Comparison of ENCODE assay signal across 9 mouse cellular contexts in the genomic region with DNA sequence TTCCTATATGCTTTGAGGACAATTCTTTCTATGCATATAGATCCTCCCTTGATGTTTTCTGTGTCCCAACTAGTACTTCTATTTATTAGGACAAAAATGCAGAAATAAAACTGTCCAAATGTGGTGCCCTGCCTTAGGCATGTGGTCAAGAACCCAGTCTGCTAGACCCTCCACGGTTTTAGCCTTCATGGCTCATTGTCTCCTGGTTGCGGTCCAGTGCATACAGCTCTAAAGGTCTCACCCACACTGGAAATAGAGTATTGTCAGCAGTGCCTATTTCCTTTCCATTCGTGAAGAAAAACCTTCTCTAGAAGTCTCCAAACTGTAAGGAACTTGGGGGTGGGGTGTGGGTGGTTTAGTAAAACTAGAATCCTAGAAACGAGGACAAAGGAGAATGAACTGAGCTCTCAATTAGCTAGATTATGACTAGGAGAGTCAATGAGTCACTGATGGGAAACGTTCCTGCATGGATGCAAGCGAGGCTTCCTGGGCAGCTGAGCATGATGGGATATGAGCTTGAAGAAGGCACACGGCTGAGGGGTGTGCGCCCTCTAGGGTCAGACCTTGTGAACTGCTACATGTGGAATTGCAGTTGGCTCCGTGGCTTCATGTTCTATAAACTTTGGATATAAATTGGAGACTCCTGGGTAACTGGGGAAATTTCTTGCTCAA. TPM values are rescaled to one million over a fixed set of nuclear protein-coding genes. Genes with fewer than 3 reads are reported as not detected.
DNase-seq lines count a peak whose midpoint lies in the region; ATAC-seq and TF ChIP-seq lines count a peak whose summit lies in the region.
"Had no signal": no experiment of that assay in that cellular context is flagged by ENCODE, and none has a peak within 500 bp of the region (broad histone marks: within the 10 kb centered on the region; RNA-seq: fewer than 3 reads in every experiment).

No protein-coding gene starts in this region.

- peaks cover 35% of the 10 kb centered on the region for H3K36me3 ChIP-seq in hindbrain, embryonic 10.5 days
- H3K36me3 ChIP-seq in hindbrain, embryonic 12.5 days: peaks cover 16% of the 10 kb centered on the region; the same call in 1 of the 2 replicates
- H3K36me3 ChIP-seq in embryonic facial prominence, embryonic 10.5 days (replicated peaks): peaks cover 34% of the 10 kb centered on the region
- peaks cover 4% of the 10 kb centered on the region; the same call in 1 of the 2 replicates for H3K36me3 ChIP-seq in hindbrain, embryonic 16.5 days (ENCODE audit: control insufficient read depth, insufficient read depth, low read length)

- no peaks in the 10 kb centered on the region for H3K9me3 ChIP-seq in hindbrain, embryonic 10.5 days
- no peaks in the 10 kb centered on the region for H3K9me3 ChIP-seq in hindbrain, embryonic 12.5 days (replicated peaks)
- no peaks in the 10 kb centered on the region for H3K9me3 ChIP-seq in embryonic facial prominence, embryonic 10.5 days
- H3K9me3 ChIP-seq in hindbrain, embryonic 16.5 days (ENCODE audit: control insufficient read depth, low read length): no peaks in the 10 kb centered on the region
- H3K9me3 ChIP-seq: embryonic facial prominence, embryonic 12.5 days had no signal

- peaks cover 14% of the 10 kb centered on the region for H3K4me1 ChIP-seq in hindbrain, embryonic 10.5 days (replicated peaks)
- H3K4me1 ChIP-seq in hindbrain, embryonic 12.5 days: peaks cover 7% of the 10 kb centered on the region
- H3K4me1 ChIP-seq in embryonic facial prominence, embryonic 10.5 days: peaks cover 14% of the 10 kb centered on the region
- peaks cover 6% of the 10 kb centered on the region; the same call in 1 of the 2 replicates for H3K4me1 ChIP-seq in hindbrain, embryonic 16.5 days (ENCODE audit: control insufficient read depth, insufficient read depth, low read depth, low read length)

- peak; percentile 51 for DNase-seq in hindbrain, embryonic 10.5 days (ENCODE audit: low spot score)
- peak; percentile 65 for DNase-seq in adrenal gland, adult 8-10 months
- peak; percentile 63 for DNase-seq in embryonic facial prominence, embryonic 10.5 days (ENCODE audit: low spot score)
- DNase-seq in left cerebral cortex, adult 2 months (ENCODE audit: extremely low spot score in 1 of 2, low spot score in 2 of 2): peak; percentile 56 to 65
- DNase-seq in spleen, postnatal 10 days (ENCODE audit: low spot score in 2 of 2): peak; percentile 12 to 38

- TF ChIP-seq CTCF in left cerebral cortex, adult 2 months (IDR thresholded peaks at IDR 0.05): peak; percentile 81

- 0 out of 2 replicates have a peak, but pooled peaks cover 4% of the 10 kb centered on the region for H3K27me3 ChIP-seq in hindbrain, embryonic 10.5 days (ENCODE audit: insufficient read depth, poor library complexity, severe bottlenecking)
- no peaks in the 10 kb centered on the region for H3K27me3 ChIP-seq in hindbrain, embryonic 12.5 days
- H3K27me3 ChIP-seq in embryonic facial prominence, embryonic 10.5 days (replicated peaks; ENCODE audit: low read depth, poor library complexity, severe bottlenecking): no peaks in the 10 kb centered on the region
- H3K27me3 ChIP-seq in hindbrain, embryonic 16.5 days (replicated peaks; ENCODE audit: control insufficient read depth, insufficient read depth, low read length): no peaks in the 10 kb centered on the region
- H3K27me3 ChIP-seq: embryonic facial prominence, embryonic 12.5 days had no signal

- H3K9ac ChIP-seq in hindbrain, embryonic 12.5 days: no peak overlapping the region
- H3K9ac ChIP-seq in hindbrain, embryonic 16.5 days (ENCODE audit: low read depth, low read length): no peak overlapping the region
- H3K9ac ChIP-seq: embryonic facial prominence, embryonic 12.5 days had no signal

- H3K4me2 ChIP-seq in hindbrain, embryonic 12.5 days (replicated peaks): no peak overlapping the region
- peak overlapping the region; percentile 10; the same call in 1 of the 2 replicates for H3K4me2 ChIP-seq in hindbrain, embryonic 16.5 days (ENCODE audit: low read length)
- H3K4me2 ChIP-seq: embryonic facial prominence, embryonic 12.5 days had no signal

- no peak; the same call in 1 of the 2 replicates for ATAC-seq in hindbrain, embryonic 12.5 days (ENCODE audit: low FRiP score)
- 0 out of 2 replicates have a peak, but pooled peaks have one; percentile 19 for ATAC-seq in hindbrain, embryonic 16.5 days
- ATAC-seq in megakaryocyte-erythroid progenitor cell, adult 5-6 weeks (replicated peaks; ENCODE audit: low FRiP score, low TSS enrichment, poor library complexity, severe bottlenecking): peak; percentile 92

- H3K27ac ChIP-seq in hindbrain, embryonic 10.5 days: peak overlapping the region; percentile 50
- H3K27ac ChIP-seq in hindbrain, embryonic 12.5 days: no peak overlapping the region
- H3K27ac ChIP-seq in embryonic facial prominence, embryonic 10.5 days (replicated peaks): no peak overlapping the region
- no peak overlapping the region for H3K27ac ChIP-seq in hindbrain, embryonic 16.5 days (ENCODE audit: low read depth, low read length)
- no peak overlapping the region for H3K27ac ChIP-seq in left cerebral cortex, adult 2 months
- H3K27ac ChIP-seq: embryonic facial prominence, embryonic 12.5 days had no signal

- WGBS in hindbrain, embryonic 10.5 days: 35% methylated on average over 9 of the region's 9 CpGs
- WGBS in hindbrain, embryonic 12.5 days: 38% methylated on average over 9 of the region's 9 CpGs
- WGBS in embryonic facial prominence, embryonic 10.5 days: 40% methylated on average over 9 of the region's 9 CpGs
- WGBS in hindbrain, embryonic 16.5 days: 33% methylated on average over 9 of the region's 9 CpGs

- H3K4me3 ChIP-seq in hindbrain, embryonic 10.5 days: no peak overlapping the region
- H3K4me3 ChIP-seq in hindbrain, embryonic 12.5 days: no peak overlapping the region
- H3K4me3 ChIP-seq in embryonic facial prominence, embryonic 10.5 days: no peak overlapping the region
- H3K4me3 ChIP-seq in hindbrain, embryonic 16.5 days (ENCODE audit: low read length): no peak overlapping the region
- H3K4me3 ChIP-seq in left cerebral cortex, adult 2 months: no peak overlapping the region
- H3K4me3 ChIP-seq: embryonic facial prominence, embryonic 12.5 days had no signal

- intact Hi-C loops in left cerebral cortex, adult 2 months (cut with DNase I): no loop called here

RNA-seq across cellular contexts. Expression of a gene that starts 2.6 kb away (rescaled TPM):
- polyA plus RNA-seq in hindbrain, embryonic 10.5 days (2016; fragmentation: Nextera tagmentation; extraction: Ambion mirVana): 3.0 and 4.4 TPM in 2 replicates
- 6.4 and 8.3 TPM in 2 replicates for polyA plus RNA-seq in hindbrain, embryonic 12.5 days (2016; fragmentation: Nextera tagmentation; extraction: Ambion mirVana)
- total RNA-seq in adrenal gland, adult 8-10 months (2022): 1 to 10 TPM in 1 of 4 experiments, under 1 TPM in 3; 0.43 to 2.3 (median 0.70) TPM
- 0.76 and 0.84 TPM in 2 replicates for polyA plus RNA-seq in embryonic facial prominence, embryonic 10.5 days (2016; fragmentation: Nextera tagmentation; extraction: Ambion mirVana)
- 5.1 TPM in 2 replicates for polyA plus RNA-seq in hindbrain, embryonic 16.5 days (2015; fragmentation: Nextera tagmentation; extraction: Ambion mirVana)
- total RNA-seq in left cerebral cortex, adult 2 months (2021): 1 to 10 TPM; 4.3 to 5.0 TPM
- not detected in 2 replicates for total RNA-seq in megakaryocyte-erythroid progenitor cell, adult 5-6 weeks (2014; fragmentation: Nextera tagmentation)
- total RNA-seq in megakaryocyte-erythroid progenitor cell, adult 5-6 weeks (2017): not detected in 2 replicates

RNA-seq across cellular contexts. Expression of a gene that starts 45.1 kb away (rescaled TPM):
- 21.7 and 28.1 TPM in 2 replicates for polyA plus RNA-seq in hindbrain, embryonic 10.5 days (2016; fragmentation: Nextera tagmentation; extraction: Ambion mirVana)
- polyA plus RNA-seq in hindbrain, embryonic 12.5 days (2016; fragmentation: Nextera tagmentation; extraction: Ambion mirVana): 25.5 and 27.0 TPM in 2 replicates
- total RNA-seq in adrenal gland, adult 8-10 months (2022): 10 to 100 TPM; 21.4 to 31.3 (median 23.5) TPM
- polyA plus RNA-seq in embryonic facial prominence, embryonic 10.5 days (2016; fragmentation: Nextera tagmentation; extraction: Ambion mirVana): 33.9 and 34.5 TPM in 2 replicates
- 12.7 and 18.4 TPM in 2 replicates for polyA plus RNA-seq in hindbrain, embryonic 16.5 days (2015; fragmentation: Nextera tagmentation; extraction: Ambion mirVana)
- 10 to 100 TPM; 19.5 to 22.7 TPM for total RNA-seq in left cerebral cortex, adult 2 months (2021)
- 20.4 and 27.5 TPM in 2 replicates for total RNA-seq in megakaryocyte-erythroid progenitor cell, adult 5-6 weeks (2014; fragmentation: Nextera tagmentation)
- total RNA-seq in megakaryocyte-erythroid progenitor cell, adult 5-6 weeks (2017): 26.9 and 27.0 TPM in 2 replicates

RNA-seq across cellular contexts. Expression of a gene that starts 59.0 kb away (rescaled TPM):
- 0.05 and 0.09 TPM in 2 replicates for polyA plus RNA-seq in hindbrain, embryonic 10.5 days (2016; fragmentation: Nextera tagmentation; extraction: Ambion mirVana)
- 0.42 and 0.71 TPM in 2 replicates for polyA plus RNA-seq in hindbrain, embryonic 12.5 days (2016; fragmentation: Nextera tagmentation; extraction: Ambion mirVana)
- total RNA-seq in adrenal gland, adult 8-10 months (2022): 10 to 100 TPM in 3 of 4 experiments, 1 to 10 TPM in 1; 7.8 to 18.1 (median 13.3) TPM
- polyA plus RNA-seq in embryonic facial prominence, embryonic 10.5 days (2016; fragmentation: Nextera tagmentation; extraction: Ambion mirVana): 0.21 and 0.29 TPM in 2 replicates
- 20.4 TPM in 2 replicates for polyA plus RNA-seq in hindbrain, embryonic 16.5 days (2015; fragmentation: Nextera tagmentation; extraction: Ambion mirVana)
- 10 to 100 TPM; 48.3 to 49.7 TPM for total RNA-seq in left cerebral cortex, adult 2 months (2021)
- total RNA-seq in megakaryocyte-erythroid progenitor cell, adult 5-6 weeks (2014; fragmentation: Nextera tagmentation): 1.7 and 2.0 TPM in 2 replicates
- total RNA-seq in megakaryocyte-erythroid progenitor cell, adult 5-6 weeks (2017): not detected in 2 replicates

Comparison
In these comparisons a context has a peak if more than half of its experiments do, and no peak if none do; other contexts are left out.
1. RNA of a gene that starts 59.0 kb away (polyA plus RNA-seq): 20.4 TPM in hindbrain, embryonic 16.5 days; 0.42 to 0.71 TPM in hindbrain, embryonic 12.5 days, 0.21 to 0.29 TPM in embryonic facial prominence, embryonic 10.5 days and 0.05 to 0.09 TPM in hindbrain, embryonic 10.5 days; every median in the first group is over 10 times any median in the second.
2. Peak in every context shown above with its lines, with median percentiles within 50 percentile points of each other: DNase-seq.